Mouse (Mus musculus): Measurements from ENCODE around the gene Prdm2.

Gene Prdm2

DNA sequence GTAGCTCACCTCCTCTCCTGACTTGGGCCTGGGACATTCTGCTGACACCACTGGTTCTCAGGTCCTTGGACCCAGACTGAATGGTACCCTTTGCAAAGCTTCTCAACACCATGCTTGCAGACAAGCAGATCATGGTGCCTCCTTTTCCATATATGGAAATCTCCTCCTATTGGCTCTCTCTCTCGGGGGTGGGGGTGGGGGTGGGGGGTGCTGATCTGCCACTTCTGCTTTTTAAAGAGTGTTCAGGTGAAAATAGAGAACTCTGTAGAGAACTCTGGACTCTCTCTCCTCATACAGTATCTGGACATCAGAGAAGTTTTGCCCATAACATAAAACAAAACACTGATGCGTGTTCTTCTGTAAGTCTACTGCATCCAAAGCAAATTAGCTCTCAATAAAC is 106.2 kb downstream of the Prdm2 start:
- DNase-seq (ENCODE audit: low spot score) = no peak

DNA sequence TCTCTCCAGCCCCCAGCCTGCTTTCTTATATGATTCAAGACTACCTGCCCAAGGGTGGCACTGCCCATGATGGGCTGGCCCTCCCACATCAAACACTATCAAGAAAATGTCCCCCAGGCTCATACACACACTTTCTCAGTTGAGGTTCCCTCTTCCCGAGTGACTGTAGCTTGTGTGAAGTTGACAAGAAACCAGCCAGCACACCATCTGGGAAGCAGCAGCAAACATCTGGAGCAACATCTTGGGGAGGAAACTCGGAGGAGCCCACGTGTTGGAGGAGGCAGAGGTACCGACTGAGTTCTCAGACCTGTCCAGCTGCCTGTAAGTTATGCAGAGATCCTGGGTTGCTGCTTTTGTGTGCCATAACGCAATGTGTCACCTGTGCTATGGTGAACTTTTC is 108.1 kb downstream of the Prdm2 start:
- DNase-seq (ENCODE audit: low spot score) = no peak

DNA sequence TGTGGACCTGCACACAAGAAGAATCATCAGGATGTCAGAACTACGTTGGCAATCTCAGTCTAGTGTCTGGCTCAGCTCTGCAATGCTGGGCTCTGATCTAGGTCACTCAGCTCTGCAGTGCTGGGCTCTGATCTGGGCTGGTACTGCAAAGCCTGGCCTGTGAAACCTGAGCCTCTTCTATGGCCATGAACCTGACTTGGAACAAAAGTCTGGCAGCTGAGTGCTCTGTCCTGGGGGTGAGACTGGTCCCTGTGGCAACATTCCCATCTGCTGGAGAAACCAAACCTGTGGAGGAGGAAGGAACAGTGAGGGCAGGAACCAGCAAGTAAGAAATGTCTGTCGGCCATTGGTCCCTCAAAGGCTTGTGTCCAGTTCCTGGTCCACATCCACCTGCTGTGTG is 109.0 kb downstream of the Prdm2 start:
- no peak for DNase-seq (ENCODE audit: low spot score)

DNA sequence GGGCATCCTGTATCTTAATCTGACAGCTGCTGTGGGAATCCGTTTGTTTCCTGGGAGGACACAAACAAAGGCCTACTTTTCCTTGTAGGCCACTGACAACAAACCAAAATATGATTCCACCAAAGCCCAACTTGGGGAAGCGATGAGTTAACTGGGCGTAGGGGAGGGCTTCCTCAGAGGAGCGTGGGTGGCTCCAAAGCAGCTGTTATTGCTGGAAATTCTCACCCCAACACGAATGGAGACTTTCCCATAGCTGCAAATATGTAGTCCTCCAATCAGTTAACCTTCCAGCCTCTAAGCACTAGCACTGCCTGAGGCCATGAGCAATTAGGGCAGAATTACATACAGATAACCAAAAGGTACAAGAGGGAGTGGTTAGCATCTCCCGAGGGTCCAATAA is 112.6 kb downstream of the Prdm2 start:
- DNase-seq (ENCODE audit: low spot score) = no peak

DNA sequence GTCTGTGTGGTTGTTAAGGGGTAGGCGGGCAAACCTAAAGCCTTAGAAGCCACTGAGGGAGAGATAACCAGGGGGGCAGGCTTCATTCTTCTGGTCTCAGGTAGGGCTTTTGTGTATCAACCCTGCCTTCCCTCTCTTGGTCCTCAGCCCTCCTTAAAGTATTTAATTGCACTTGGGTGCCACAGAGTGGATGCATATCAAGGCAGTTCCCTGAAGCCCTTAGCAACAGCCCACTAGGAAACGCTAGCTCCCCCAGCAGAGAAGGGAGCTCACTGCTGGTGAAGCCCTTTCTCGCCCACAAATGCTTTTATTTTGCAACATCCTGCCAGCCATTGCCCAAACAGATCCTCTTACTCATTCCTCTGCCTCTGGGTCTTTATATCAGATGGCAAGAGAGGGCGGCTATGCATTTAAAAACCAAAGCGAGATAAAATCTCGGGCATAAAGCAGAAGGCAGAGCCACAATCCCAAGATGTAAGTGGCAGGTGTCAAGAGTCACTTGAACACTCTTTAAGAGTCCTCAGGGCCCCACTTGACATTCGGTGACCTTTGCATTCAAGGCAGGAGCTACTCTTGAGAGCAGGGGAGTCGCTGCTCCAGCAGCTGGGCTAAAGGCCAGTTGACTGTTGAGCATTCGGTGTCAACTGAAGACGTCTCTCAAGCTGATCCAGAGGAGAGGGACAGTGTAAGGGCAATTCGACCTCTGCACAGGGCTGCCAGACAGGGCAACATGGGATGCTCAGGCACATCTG is 113.3 kb downstream of the Prdm2 start:
- DNase-seq (ENCODE audit: low spot score) = peak; percentile 88

DNA sequence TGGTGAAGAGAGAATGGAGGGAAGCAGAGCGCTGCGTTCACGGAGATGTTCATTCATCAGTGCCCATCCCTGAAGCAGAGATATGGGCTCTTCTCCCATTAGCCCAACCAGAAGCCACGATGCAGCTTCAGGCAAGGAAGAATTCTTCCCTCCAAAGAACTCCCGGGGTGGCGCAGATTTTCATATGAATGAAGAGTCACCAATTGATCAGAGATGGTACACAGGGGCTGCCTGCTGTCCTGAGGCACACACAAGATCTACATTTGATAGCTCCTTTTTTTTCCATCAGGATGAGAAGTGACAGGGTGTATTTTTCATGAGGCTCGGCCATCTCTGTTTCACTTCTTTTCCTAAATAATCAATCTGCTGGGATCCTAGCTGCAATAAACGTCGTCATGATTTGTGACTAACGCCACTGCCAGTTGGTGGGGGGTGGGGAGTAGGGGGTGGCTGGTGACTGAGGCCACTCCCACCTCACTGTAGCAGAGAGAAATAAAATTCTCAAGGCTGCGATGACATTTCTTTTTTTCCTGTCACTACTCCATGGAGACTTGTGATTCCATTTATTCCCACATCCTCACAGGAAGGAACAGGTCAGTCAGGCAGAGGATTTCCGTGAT is 120.6 kb downstream of the Prdm2 start:
- DNase-seq (ENCODE audit: low spot score) = no peak

DNA sequence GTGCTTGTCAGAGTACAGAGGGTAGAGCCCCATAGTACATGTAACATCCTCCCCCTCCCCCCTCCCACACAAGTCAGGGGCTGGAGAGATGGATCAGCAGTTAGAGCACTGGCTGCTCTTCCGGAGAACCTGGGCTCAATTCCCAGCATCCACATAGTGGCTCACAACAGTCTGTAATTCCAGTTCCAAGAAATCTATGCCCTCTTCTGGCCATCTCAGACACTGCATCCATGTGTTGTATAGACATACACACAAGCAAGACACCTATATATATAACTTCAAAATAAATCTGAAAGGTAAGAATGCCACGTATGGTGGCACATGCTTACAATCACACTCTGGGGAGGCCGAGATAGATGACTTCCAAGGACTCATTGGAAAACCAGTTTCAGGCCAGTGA is 122.2 kb downstream of the Prdm2 start:
- no peak for DNase-seq (ENCODE audit: low spot score)

DNA sequence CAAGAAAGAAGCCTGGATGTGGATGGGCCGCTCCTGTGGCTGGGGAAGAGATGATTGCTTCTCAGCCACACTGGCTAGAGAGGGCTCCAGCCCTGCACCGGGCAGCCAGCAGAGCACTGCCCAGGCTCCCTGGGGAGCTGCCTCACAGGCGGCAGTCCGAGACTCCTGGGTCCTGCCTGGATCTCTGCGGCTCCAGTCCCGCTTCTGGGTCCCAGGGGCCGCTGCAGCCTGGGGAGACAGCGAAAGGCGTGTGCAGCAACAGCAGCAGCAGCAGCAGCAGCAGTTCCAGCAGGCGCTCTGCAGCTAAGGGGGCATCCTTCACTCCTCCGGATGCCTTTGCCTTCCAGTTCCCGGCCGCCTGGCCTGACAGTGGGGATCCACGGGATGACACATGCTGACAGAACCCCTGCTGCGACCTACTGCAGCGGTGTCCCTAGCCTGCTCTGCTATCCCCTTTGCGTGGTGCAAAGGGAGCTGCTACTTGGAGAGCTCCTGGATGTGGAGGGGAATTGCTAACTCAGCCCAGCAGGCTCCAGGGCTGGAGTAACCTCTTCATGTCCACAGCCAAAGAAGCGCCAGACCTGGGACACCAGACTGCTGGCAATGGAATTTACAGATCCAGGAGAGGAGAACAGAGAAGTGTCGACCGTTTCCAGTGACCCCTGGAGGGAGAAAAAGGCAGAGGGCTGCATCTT is 138.6 kb downstream of the Prdm2 start:
- DNase-seq (ENCODE audit: low spot score) = no peak

DNA sequence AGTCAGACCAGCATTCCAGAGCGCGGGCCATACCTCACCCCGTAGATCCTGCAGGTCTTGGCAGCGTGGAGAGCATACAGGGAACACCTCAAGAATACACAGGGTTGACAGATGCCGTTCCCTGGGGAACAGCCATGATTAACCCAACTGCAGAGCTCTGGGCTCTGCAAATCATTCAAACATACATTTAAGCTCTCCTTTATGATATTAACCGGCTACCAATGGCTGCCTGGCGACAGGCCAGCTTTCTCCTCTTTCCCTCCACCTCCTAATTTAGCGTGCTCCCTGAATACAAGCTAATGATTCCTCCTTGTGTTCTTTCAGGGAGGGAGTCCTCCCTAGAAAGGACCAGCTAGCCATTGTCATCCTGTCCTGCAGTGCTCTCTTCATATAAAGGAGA is 141.0 kb downstream of the Prdm2 start:
- DNase-seq (ENCODE audit: low spot score) = no peak

DNA sequence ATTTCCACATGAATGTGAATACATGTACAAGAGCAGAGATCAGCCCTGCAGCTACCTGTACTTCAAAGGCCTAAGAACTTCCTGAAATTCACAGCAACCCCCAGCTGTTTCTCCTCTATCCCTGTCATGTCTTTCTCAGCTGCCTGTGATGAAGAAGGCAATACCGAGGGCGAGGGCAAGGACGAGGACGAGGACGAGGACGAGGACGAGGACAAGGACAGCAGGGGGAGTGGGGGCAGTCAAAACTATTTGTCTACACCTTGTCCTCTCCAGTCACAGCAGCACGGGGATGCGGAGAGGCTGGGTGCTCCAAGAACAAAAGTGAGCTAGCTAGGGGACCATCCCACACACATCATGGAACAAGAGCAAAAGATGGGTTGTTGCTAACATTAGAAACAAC is 145.8 kb downstream of the Prdm2 start:
- no peak for DNase-seq (ENCODE audit: low spot score)

DNA sequence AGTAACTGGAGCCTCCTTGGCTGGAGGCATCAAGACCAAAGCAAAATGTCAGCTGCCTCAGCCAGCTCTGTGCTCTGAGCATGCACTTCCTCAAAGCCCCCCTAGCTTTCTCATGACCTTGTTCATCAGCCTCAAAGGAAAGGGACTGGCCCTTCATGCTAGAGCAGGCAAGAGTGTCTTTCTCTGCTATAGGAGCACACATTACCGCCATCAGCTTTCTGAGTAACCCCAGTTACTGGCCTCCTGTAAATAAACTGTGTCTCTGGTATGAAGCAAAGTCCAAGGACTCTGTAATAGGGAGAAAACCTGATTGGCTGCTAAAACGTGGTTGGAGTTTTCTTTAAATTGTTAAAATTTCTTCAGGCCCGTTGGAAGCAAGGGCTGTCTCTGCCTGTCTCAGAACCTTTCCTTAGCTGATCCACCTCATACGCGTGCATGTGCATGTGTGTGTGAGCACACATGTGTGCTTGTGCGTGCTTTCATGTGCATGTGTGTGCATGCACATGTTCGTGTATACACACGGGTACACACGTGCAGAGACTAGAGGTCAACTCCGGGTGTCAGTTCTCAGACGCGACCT is 153.9 kb downstream of the Prdm2 start:
- no peak for DNase-seq (ENCODE audit: low spot score)

All from lung, postnatal 25 days (tissue).